ENCODE assay signal across 26 mouse cellular contexts in the genomic region with DNA sequence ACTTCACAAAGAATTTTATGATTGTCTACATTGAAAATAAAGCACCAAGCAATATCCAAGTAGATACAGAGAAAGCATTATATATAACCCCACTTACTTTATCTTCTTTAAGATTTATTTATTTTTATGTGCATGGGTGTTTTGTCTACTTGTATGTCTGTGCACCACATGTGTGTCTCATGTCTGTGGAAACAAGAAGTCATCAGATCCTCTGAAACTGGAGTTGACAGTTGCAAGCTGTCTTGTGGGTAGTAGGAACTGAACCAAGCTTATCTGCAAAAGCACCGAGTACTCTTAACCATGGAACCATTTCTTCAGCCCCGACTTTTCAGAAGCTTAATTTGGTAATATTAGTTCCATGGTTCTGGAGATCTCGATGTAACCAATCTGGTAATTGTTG.
"Had no signal": no experiment of that assay in that cellular context is flagged by ENCODE, and none has a peak within 500 bp of the region (broad histone marks: within the 10 kb centered on the region; RNA-seq: fewer than 3 reads in every experiment).

No protein-coding gene starts in this region.

- H3K36me3 ChIP-seq: embryonic facial prominence, embryonic 10.5 days; embryonic facial prominence, embryonic 12.5 days; embryonic facial prominence, embryonic 13.5 days; embryonic facial prominence, embryonic 15.5 days; forebrain, embryonic 10.5 days; forebrain, embryonic 12.5 days; forebrain, embryonic 15.5 days; heart, embryonic 10.5 days had no signal

- H3K9me3 ChIP-seq: embryonic facial prominence, embryonic 10.5 days; embryonic facial prominence, embryonic 12.5 days; embryonic facial prominence, embryonic 13.5 days; embryonic facial prominence, embryonic 15.5 days; forebrain, embryonic 10.5 days; forebrain, embryonic 12.5 days; forebrain, embryonic 13.5 days; forebrain, embryonic 15.5 days; heart, embryonic 10.5 days had no signal

- DNase-seq: cerebellum, adult 9-10 months; cerebellum, adult 9-11 months; cerebellum, postnatal 10 days; cerebellum, postnatal 25 days; cerebellum, postnatal 36 days; forebrain, postnatal 0 days; gastrocnemius, adult 2 months; gastrocnemius, postnatal 10 days; gastrocnemius, postnatal 14 days; gastrocnemius, postnatal 25 days; gastrocnemius, postnatal 36 days; heart, adult 11 months; heart, adult 18-20 months; heart, adult 2 months had no signal

- H3K27me3 ChIP-seq: embryonic facial prominence, embryonic 12.5 days; embryonic facial prominence, embryonic 13.5 days; embryonic facial prominence, embryonic 15.5 days; forebrain, embryonic 12.5 days; forebrain, embryonic 13.5 days; forebrain, embryonic 15.5 days had no signal

- ATAC-seq: forebrain, embryonic 13.5 days; forebrain, embryonic 14.5 days; forebrain, embryonic 15.5 days; forebrain, embryonic 16.5 days; forebrain, postnatal 0 days had no signal

- H3K4me3 ChIP-seq: embryonic facial prominence, embryonic 10.5 days; embryonic facial prominence, embryonic 12.5 days; embryonic facial prominence, embryonic 13.5 days; embryonic facial prominence, embryonic 15.5 days; erythroblast, embryonic 14.5 days; forebrain, embryonic 10.5 days; forebrain, embryonic 12.5 days; forebrain, embryonic 13.5 days; forebrain, embryonic 15.5 days; gastrocnemius, adult 2 months; heart, adult 2 months; heart, embryonic 10.5 days had no signal

- H3K9ac ChIP-seq: embryonic facial prominence, embryonic 12.5 days; embryonic facial prominence, embryonic 13.5 days; embryonic facial prominence, embryonic 15.5 days; forebrain, embryonic 12.5 days; forebrain, embryonic 13.5 days; forebrain, embryonic 15.5 days; forebrain, postnatal 0 days had no signal

- H3K27ac ChIP-seq: embryonic facial prominence, embryonic 10.5 days; embryonic facial prominence, embryonic 12.5 days; embryonic facial prominence, embryonic 13.5 days; embryonic facial prominence, embryonic 15.5 days; forebrain, embryonic 10.5 days; forebrain, embryonic 12.5 days; forebrain, embryonic 13.5 days; forebrain, embryonic 15.5 days; gastrocnemius, adult 2 months; heart, adult 2 months; heart, embryonic 10.5 days had no signal

- H3K4me1 ChIP-seq: embryonic facial prominence, embryonic 10.5 days; embryonic facial prominence, embryonic 12.5 days; embryonic facial prominence, embryonic 13.5 days; embryonic facial prominence, embryonic 15.5 days; forebrain, embryonic 10.5 days; forebrain, embryonic 12.5 days; forebrain, embryonic 13.5 days; forebrain, embryonic 15.5 days; heart, embryonic 10.5 days had no signal

- H3K4me2 ChIP-seq: embryonic facial prominence, embryonic 12.5 days; embryonic facial prominence, embryonic 13.5 days; embryonic facial prominence, embryonic 15.5 days; forebrain, embryonic 12.5 days; forebrain, embryonic 13.5 days; forebrain, embryonic 15.5 days had no signal
